15 mouse cellular contexts compared by ENCODE assay signal in genomic region chr17:29947271-29947714, GRCm38 (mm10). TPM values are rescaled to one million over a fixed set of nuclear protein-coding genes. Genes with fewer than 3 reads are reported as not detected.
A peak's percentile ranks its signal among the peaks of the same experiment; 100 is the strongest.
DNase-seq lines count a peak whose midpoint lies in the region; ATAC-seq lines count a peak whose summit lies in the region.
"Had no signal": no experiment of that assay in that cellular context is flagged by ENCODE, and none has a peak within 500 bp of the region (broad histone marks: within the 10 kb centered on the region; RNA-seq: fewer than 3 reads in every experiment).

No protein-coding gene starts in this region.

- H3K4me2 ChIP-seq in forebrain, embryonic 14.5 days (ENCODE audit: low read length), result no peak overlapping the region
- H3K4me2 ChIP-seq in midbrain, embryonic 11.5 days, result no peak overlapping the region
- H3K4me2 ChIP-seq: embryonic facial prominence, embryonic 13.5 days; limb, embryonic 15.5 days had no signal

- intact Hi-C loops in heart, postnatal 36 days (cut with DNase I), result no loop called here

- peak; percentile 61; the same call in 1 of the 2 replicates for ATAC-seq in forebrain, embryonic 14.5 days
- no peak for ATAC-seq in midbrain, embryonic 11.5 days (ENCODE audit: low FRiP score)
- ATAC-seq in inflammation-experienced regulatory T-cells, adult 6 months, result no peak
- ATAC-seq: CD4-positive, CD25-positive, alpha-beta regulatory T cell, adult 4 months had no signal

- peak; percentile 74 for DNase-seq in forebrain, embryonic 14.5 days (ENCODE audit: low spot score)
- no peak for DNase-seq in forebrain, embryonic 10.5 days (ENCODE audit: extremely low spot score, low spot score)
- peak; percentile 81 for DNase-seq in midbrain, embryonic 11.5 days (ENCODE audit: low spot score, missing footprints)
- DNase-seq in midbrain, embryonic 10.5 days (ENCODE audit: low spot score), result no peak
- peak; percentile 18 to 28 for DNase-seq in kidney, postnatal 36 days
- no peak for DNase-seq in heart, postnatal 36 days
- DNase-seq: cerebellum, adult 8-10 months; gastrocnemius, postnatal 25 days; lung, adult 18-20 months; thymus, adult 2 months had no signal

- H3K9me3 ChIP-seq in forebrain, embryonic 14.5 days (replicated peaks; ENCODE audit: control insufficient read depth, low read length), result no peaks in the 10 kb centered on the region
- no peaks in the 10 kb centered on the region for H3K9me3 ChIP-seq in forebrain, embryonic 10.5 days
- no peaks in the 10 kb centered on the region for H3K9me3 ChIP-seq in midbrain, embryonic 11.5 days (ENCODE audit: control insufficient read depth, low read length)
- H3K9me3 ChIP-seq in midbrain, embryonic 10.5 days (replicated peaks), result no peaks in the 10 kb centered on the region
- H3K9me3 ChIP-seq: embryonic facial prominence, embryonic 13.5 days; heart, embryonic 10.5 days; limb, embryonic 15.5 days had no signal

- H3K4me3 ChIP-seq in forebrain, embryonic 14.5 days (ENCODE audit: low read depth, low read length), result no peak overlapping the region
- H3K4me3 ChIP-seq in forebrain, embryonic 10.5 days, result no peak overlapping the region
- H3K4me3 ChIP-seq in midbrain, embryonic 11.5 days (ENCODE audit: low read depth, low read length), result no peak overlapping the region
- H3K4me3 ChIP-seq in midbrain, embryonic 10.5 days, result no peak overlapping the region
- H3K4me3 ChIP-seq: embryonic facial prominence, embryonic 13.5 days; heart, embryonic 10.5 days; limb, embryonic 15.5 days had no signal

- H3K9ac ChIP-seq in forebrain, embryonic 14.5 days (ENCODE audit: low read length), result no peak overlapping the region
- H3K9ac ChIP-seq in midbrain, embryonic 11.5 days (ENCODE audit: low read length), result no peak overlapping the region
- H3K9ac ChIP-seq: embryonic facial prominence, embryonic 13.5 days; limb, embryonic 15.5 days had no signal

- no peaks in the 10 kb centered on the region for H3K36me3 ChIP-seq in forebrain, embryonic 14.5 days (ENCODE audit: control insufficient read depth, insufficient read depth, low read length)
- H3K36me3 ChIP-seq in forebrain, embryonic 10.5 days (replicated peaks), result no peaks in the 10 kb centered on the region
- H3K36me3 ChIP-seq in midbrain, embryonic 11.5 days (ENCODE audit: control insufficient read depth, insufficient read depth, low read length), result no peaks in the 10 kb centered on the region
- no peaks in the 10 kb centered on the region for H3K36me3 ChIP-seq in midbrain, embryonic 10.5 days
- H3K36me3 ChIP-seq: embryonic facial prominence, embryonic 13.5 days; heart, embryonic 10.5 days; limb, embryonic 15.5 days had no signal

- peaks cover 8% of the 10 kb centered on the region for H3K4me1 ChIP-seq in forebrain, embryonic 14.5 days (ENCODE audit: control insufficient read depth, insufficient read depth, low read length)
- peaks cover 20% of the 10 kb centered on the region for H3K4me1 ChIP-seq in forebrain, embryonic 10.5 days
- H3K4me1 ChIP-seq in midbrain, embryonic 11.5 days (ENCODE audit: control insufficient read depth, insufficient read depth, low read length), result no peaks in the 10 kb centered on the region
- peaks cover 25% of the 10 kb centered on the region for H3K4me1 ChIP-seq in midbrain, embryonic 10.5 days

- no peak overlapping the region for H3K27ac ChIP-seq in forebrain, embryonic 14.5 days (ENCODE audit: low read depth, low read length)
- H3K27ac ChIP-seq in forebrain, embryonic 10.5 days, result no peak overlapping the region
- no peak overlapping the region for H3K27ac ChIP-seq in midbrain, embryonic 11.5 days (ENCODE audit: low read depth, low read length)
- H3K27ac ChIP-seq in midbrain, embryonic 10.5 days (replicated peaks), result no peak overlapping the region
- H3K27ac ChIP-seq: embryonic facial prominence, embryonic 13.5 days; heart, embryonic 10.5 days; limb, embryonic 15.5 days had no signal

- H3K27me3 ChIP-seq in forebrain, embryonic 14.5 days (replicated peaks; ENCODE audit: control insufficient read depth, insufficient read depth, low read length), result no peaks in the 10 kb centered on the region
- no peaks in the 10 kb centered on the region for H3K27me3 ChIP-seq in forebrain, embryonic 10.5 days (ENCODE audit: poor library complexity, severe bottlenecking)
- H3K27me3 ChIP-seq in midbrain, embryonic 11.5 days (ENCODE audit: control insufficient read depth, insufficient read depth, low read length), result no peaks in the 10 kb centered on the region
- peaks cover 10% of the 10 kb centered on the region; the same call in 1 of the 2 replicates for H3K27me3 ChIP-seq in midbrain, embryonic 10.5 days (ENCODE audit: low read depth, poor library complexity, severe bottlenecking)
- H3K27me3 ChIP-seq: limb, embryonic 15.5 days had no signal

- WGBS in forebrain, embryonic 14.5 days, result 22% methylated on average over 5 of the region's 5 CpGs
- whole genome bisulfite sequencing in forebrain, embryonic 10.5 days, result 59% methylated on average over 5 of the region's 5 CpGs
- 46% methylated on average over 5 of the region's 5 CpGs for WGBS in midbrain, embryonic 11.5 days
- 48% methylated on average over 5 of the region's 5 CpGs for WGBS in midbrain, embryonic 10.5 days

RNA-seq across cellular contexts. Expression of gene Mdga1, which starts 22.6 kb away (rescaled TPM):
- 9.4 and 9.9 TPM in 2 replicates for polyA plus RNA-seq in forebrain, embryonic 14.5 days (2014; fragmentation: Nextera tagmentation; extraction: Ambion mirVana)
- polyA plus RNA-seq in forebrain, embryonic 10.5 days (2016; fragmentation: Nextera tagmentation; extraction: Ambion mirVana), result 2.3 and 3.0 TPM in 2 replicates
- 5.8 and 6.5 TPM in 2 replicates for polyA plus RNA-seq in midbrain, embryonic 11.5 days (2014; fragmentation: Nextera tagmentation; extraction: Ambion mirVana)
- 4.3 and 6.2 TPM in 2 replicates for polyA plus RNA-seq in midbrain, embryonic 10.5 days (2016; fragmentation: Nextera tagmentation; extraction: Ambion mirVana)
- not detected for polyA plus RNA-seq in inflammation-experienced regulatory T-cells, adult 6 months (2017; shearing (Covaris generic))
- total RNA-seq in heart, postnatal 36 days (2021), result 10 to 100 TPM; 15.0 to 18.3 TPM
- polyA plus RNA-seq: CD4-positive, CD25-positive, alpha-beta regulatory T cell, adult 4 months had no signal

RNA-seq across cellular contexts. Expression of gene Zfand3, which starts 57.2 kb away (rescaled TPM):
- polyA plus RNA-seq in forebrain, embryonic 14.5 days (2014; fragmentation: Nextera tagmentation; extraction: Ambion mirVana), result 57.2 and 59.5 TPM in 2 replicates
- 64.8 and 71.3 TPM in 2 replicates for polyA plus RNA-seq in forebrain, embryonic 10.5 days (2016; fragmentation: Nextera tagmentation; extraction: Ambion mirVana)
- 63.9 and 64.7 TPM in 2 replicates for polyA plus RNA-seq in midbrain, embryonic 11.5 days (2014; fragmentation: Nextera tagmentation; extraction: Ambion mirVana)
- polyA plus RNA-seq in midbrain, embryonic 10.5 days (2016; fragmentation: Nextera tagmentation; extraction: Ambion mirVana), result 68.1 and 80.5 TPM in 2 replicates
- polyA plus RNA-seq in inflammation-experienced regulatory T-cells, adult 6 months (2017; shearing (Covaris generic)), result 10 to 100 TPM; 17.4 to 33.0 (median 17.9) TPM
- total RNA-seq in heart, postnatal 36 days (2021), result 100 to 1,000 TPM; 134 to 142 TPM

Comparison
In these comparisons a context has a peak if more than half of its experiments do, and no peak if none do; other contexts are left out.
1. DNase-seq: peak in forebrain, embryonic 14.5 days (single experiment), midbrain, embryonic 11.5 days (single experiment) and kidney, postnatal 36 days (2 of 2); none in forebrain, embryonic 10.5 days (single experiment), midbrain, embryonic 10.5 days (single experiment) and heart, postnatal 36 days (0 of 2).